Mouse (Mus musculus): ENCODE data around the gene Ccnd3. TPM values are rescaled to one million over a fixed set of nuclear protein-coding genes. Genes with fewer than 3 reads are reported as not detected.
"Not testable (repeated sequence)": the region's sequence is repeated elsewhere in the genome, so short reads cannot be mapped to it uniquely, and the experiment has no call there.

The Ccnd3 gene
- polyA plus RNA-seq, 1 experiment from 2014 or later = 59.8 TPM

GRCm38 (mm10) chr17:47617605-47618307 lies 112.9 kb downstream of the Ccnd3 start:
- Histone ChIP-seq H3K4me1 (peaks cover 3% of the 10 kb centered on the region), H3K4me2 (replicated peaks) (no peak overlapping the region), H3K27ac (replicated peaks) (no peak overlapping the region), H3K9me3 (no peaks in the 10 kb centered on the region), H3K9ac (replicated peaks) (no peak overlapping the region), H3K27me3 (no peaks in the 10 kb centered on the region), H3K36me3 (peaks cover 53% of the 10 kb centered on the region), H3K4me3 (no peak overlapping the region)
- ATAC-seq (replicated peaks) = no peak
- 94% methylated on average over 9 of the region's 9 CpGs for WGBS

GRCm38 (mm10) chr17:47618556-47619311 lies 113.9 kb downstream of the Ccnd3 start:
- H3K27me3 ChIP-seq = no peaks in the 10 kb centered on the region
- WGBS = 93% methylated on average over 13 of the region's 13 CpGs
- peaks cover 63% of the 10 kb centered on the region for H3K36me3 ChIP-seq
- H3K9ac ChIP-seq (replicated peaks) = no peak overlapping the region
- H3K4me1 ChIP-seq = no peaks in the 10 kb centered on the region
- H3K9me3 ChIP-seq = no peaks in the 10 kb centered on the region
- no peak overlapping the region for H3K4me3 ChIP-seq
- ATAC-seq (replicated peaks) = no peak
- no peak overlapping the region for H3K4me2 ChIP-seq (replicated peaks)
- no peak overlapping the region for H3K27ac ChIP-seq (replicated peaks)

GRCm38 (mm10) chr17:47622912-47623554 lies 118.2 kb downstream of the Ccnd3 start:
- no peaks in the 10 kb centered on the region for H3K9me3 ChIP-seq
- peaks cover 1% of the 10 kb centered on the region for H3K4me1 ChIP-seq
- no peak overlapping the region for H3K4me3 ChIP-seq
- H3K9ac ChIP-seq (replicated peaks) = no peak overlapping the region
- H3K27me3 ChIP-seq = no peaks in the 10 kb centered on the region
- H3K27ac ChIP-seq (replicated peaks) = no peak overlapping the region
- WGBS = 98% methylated on average over 14 of the region's 14 CpGs
- H3K4me2 ChIP-seq (replicated peaks) = no peak overlapping the region
- peaks cover 41% of the 10 kb centered on the region for H3K36me3 ChIP-seq
- no peak for ATAC-seq (replicated peaks)

GRCm38 (mm10) chr17:47624572-47624971 lies 119.7 kb downstream of the Ccnd3 start:
- not testable (repeated sequence) for H3K27ac ChIP-seq (replicated peaks); H3K4me1 ChIP-seq; H3K9ac ChIP-seq (replicated peaks); H3K9me3 ChIP-seq; H3K4me2 ChIP-seq (replicated peaks); H3K27me3 ChIP-seq; ATAC-seq (replicated peaks); H3K4me3 ChIP-seq
- peaks cover 31% of the 10 kb centered on the region for H3K36me3 ChIP-seq
- WGBS = 98% methylated on average over 5 of the region's 5 CpGs

- Histone ChIP-seq H3K36me3 (peaks cover 31% of the 10 kb centered on the region), H3K9ac (replicated peaks) (no peak overlapping the region), H3K4me1 (peaks cover 8% of the 10 kb centered on the region), H3K27me3 (no peaks in the 10 kb centered on the region), H3K9me3 (no peaks in the 10 kb centered on the region), H3K27ac (replicated peaks) (no peak overlapping the region), H3K4me2 (replicated peaks) (no peak overlapping the region), H3K4me3 (no peak overlapping the region)
- ATAC-seq (replicated peaks) = no peak
- WGBS = 94% methylated on average over 2 of the region's 2 CpGs
Observed at GRCm38 (mm10) chr17:47625088-47625487, 120.2 kb downstream of the Ccnd3 start.

- no peak overlapping the region for H3K9ac ChIP-seq (replicated peaks)
- no peaks in the 10 kb centered on the region for H3K27me3 ChIP-seq
- no peak overlapping the region for H3K4me2 ChIP-seq (replicated peaks)
- peaks cover 31% of the 10 kb centered on the region for H3K36me3 ChIP-seq
- H3K4me1 ChIP-seq = peaks cover 16% of the 10 kb centered on the region
- H3K9me3 ChIP-seq = no peaks in the 10 kb centered on the region
- no peak overlapping the region for H3K27ac ChIP-seq (replicated peaks)
- H3K4me3 ChIP-seq = no peak overlapping the region
- no peak for ATAC-seq (replicated peaks)
- 90% methylated on average over 5 of the region's 5 CpGs for WGBS
Observed at GRCm38 (mm10) chr17:47626031-47626430, 121.2 kb downstream of the Ccnd3 start.

- Histone ChIP-seq H3K4me3 (peak overlapping the region; percentile 83; the same call in 1 of the 2 replicates), H3K9me3 (no peaks in the 10 kb centered on the region), H3K36me3 (peaks cover 19% of the 10 kb centered on the region), H3K4me1 (peaks cover 32% of the 10 kb centered on the region), H3K9ac (replicated peaks) (no peak overlapping the region), H3K4me2 (replicated peaks) (no peak overlapping the region; the same call in 1 of the 2 replicates), H3K27ac (replicated peaks) (no peak overlapping the region), H3K27me3 (no peaks in the 10 kb centered on the region)
- WGBS = 81% methylated on average over 2 of the region's 2 CpGs
- ATAC-seq (replicated peaks) = no peak
Observed at GRCm38 (mm10) chr17:47627791-47628190, 122.9 kb downstream of the Ccnd3 start.

- H3K9me3 ChIP-seq = no peaks in the 10 kb centered on the region
- H3K9ac ChIP-seq (replicated peaks) = peak overlapping the region; percentile 86
- H3K4me3 ChIP-seq = peak overlapping the region; percentile 83
- no peaks in the 10 kb centered on the region for H3K27me3 ChIP-seq
- ATAC-seq (replicated peaks) = peak; percentile 95
- H3K27ac ChIP-seq (replicated peaks) = peak overlapping the region; percentile 98
- peak overlapping the region; percentile 82 for H3K4me2 ChIP-seq (replicated peaks)
- under 1% methylated on average over 63 of the region's 63 CpGs for WGBS
- H3K4me1 ChIP-seq = peaks cover 40% of the 10 kb centered on the region
- peaks cover 6% of the 10 kb centered on the region for H3K36me3 ChIP-seq
Observed at GRCm38 (mm10) chr17:47628851-47629676, 124.2 kb downstream of the Ccnd3 start.

GRCm38 (mm10) chr17:47629717-47630677 lies 125.1 kb downstream of the Ccnd3 start:
- WGBS = under 1% methylated on average over 61 of the region's 61 CpGs
- peak overlapping the region; percentile 86 for H3K9ac ChIP-seq (replicated peaks)
- no peaks in the 10 kb centered on the region for H3K36me3 ChIP-seq
- H3K27me3 ChIP-seq = no peaks in the 10 kb centered on the region
- H3K4me2 ChIP-seq (replicated peaks) = peak overlapping the region; percentile 82
- H3K4me3 ChIP-seq = peak overlapping the region; percentile 83
- H3K9me3 ChIP-seq = no peaks in the 10 kb centered on the region
- peak overlapping the region; percentile 98 for H3K27ac ChIP-seq (replicated peaks)
- peaks cover 40% of the 10 kb centered on the region for H3K4me1 ChIP-seq
- ATAC-seq (replicated peaks) = peak; percentile 60

GRCm38 (mm10) chr17:47630678-47631065 lies 125.8 kb downstream of the Ccnd3 start, which contains the start of gene Usp49:
TSS of gene Usp49 (plus strand) at chr17:47630690.
- Histone ChIP-seq H3K4me1 (peaks cover 40% of the 10 kb centered on the region), H3K36me3 (0 out of 2 replicates have a peak, but pooled peaks cover 3% of the 10 kb centered on the region), H3K9ac (replicated peaks) (peak within 1 kb of the TSS; percentile 86), H3K27me3 (no peaks in the 10 kb centered on the region), H3K4me2 (replicated peaks) (peak within 1 kb of the TSS; percentile 82), H3K4me3 (peak within 1 kb of the TSS; percentile 83), H3K9me3 (no peaks in the 10 kb centered on the region), H3K27ac (replicated peaks) (peak within 1 kb of the TSS; percentile 98)
- WGBS = under 1% methylated on average over 3 of the region's 3 CpGs
- ATAC-seq (replicated peaks) = no peak
